In genomic region chr14:21995031-21995754, GRCm38 (mm10) we compare ENCODE assay signal across 9 mouse cellular contexts. TPM values are rescaled to one million over a fixed set of nuclear protein-coding genes. Genes with fewer than 3 reads are reported as not detected.
DNase-seq lines count a peak whose midpoint lies in the region; ATAC-seq and TF ChIP-seq lines count a peak whose summit lies in the region.
"Had no signal": no experiment of that assay in that cellular context is flagged by ENCODE, and none has a peak within 500 bp of the region (broad histone marks: within the 10 kb centered on the region; RNA-seq: fewer than 3 reads in every experiment).

No protein-coding gene starts in this region.

- H3K9ac ChIP-seq in embryonic facial prominence, embryonic 13.5 days = peak overlapping the region; percentile 69
- peak overlapping the region; percentile 57 for H3K9ac ChIP-seq in heart, embryonic 14.5 days (ENCODE audit: low read length)
- peak overlapping the region; percentile 84 for H3K9ac ChIP-seq in kidney, embryonic 16.5 days (replicated peaks; ENCODE audit: low read length)

- no peaks in the 10 kb centered on the region for H3K9me3 ChIP-seq in embryonic facial prominence, embryonic 13.5 days
- H3K9me3 ChIP-seq in heart, embryonic 14.5 days (ENCODE audit: control insufficient read depth, low read length) = no peaks in the 10 kb centered on the region
- H3K9me3 ChIP-seq in kidney, embryonic 16.5 days (ENCODE audit: low read length) = no peaks in the 10 kb centered on the region
- H3K9me3 ChIP-seq: G1E had no signal

- H3K36me3 ChIP-seq in embryonic facial prominence, embryonic 13.5 days = no peaks in the 10 kb centered on the region
- no peaks in the 10 kb centered on the region for H3K36me3 ChIP-seq in heart, embryonic 14.5 days (ENCODE audit: control insufficient read depth, insufficient read depth, low read length)
- no peaks in the 10 kb centered on the region for H3K36me3 ChIP-seq in kidney, embryonic 16.5 days (ENCODE audit: insufficient read depth, low read length)
- H3K36me3 ChIP-seq: G1E had no signal

- peaks cover 63% of the 10 kb centered on the region for H3K27me3 ChIP-seq in embryonic facial prominence, embryonic 13.5 days
- peaks cover 65% of the 10 kb centered on the region for H3K27me3 ChIP-seq in heart, embryonic 14.5 days (ENCODE audit: control insufficient read depth, insufficient read depth, low read length)
- H3K27me3 ChIP-seq in kidney, embryonic 16.5 days (ENCODE audit: insufficient read depth, low read length) = no peaks in the 10 kb centered on the region

- under 1% methylated on average over 36 of the region's 36 CpGs for WGBS in embryonic facial prominence, embryonic 13.5 days
- under 1% methylated on average over 36 of the region's 36 CpGs for WGBS in heart, embryonic 14.5 days
- WGBS in kidney, embryonic 16.5 days = under 1% methylated on average over 35 of the region's 36 CpGs

- TF ChIP-seq CTCF in left cerebral cortex, adult 2 months (IDR thresholded peaks at IDR 0.05) = no peak

- peak overlapping the region; percentile 33 for H3K4me3 ChIP-seq in left cerebral cortex, adult 2 months
- peak overlapping the region; percentile 52 for H3K4me3 ChIP-seq in embryonic facial prominence, embryonic 13.5 days
- H3K4me3 ChIP-seq in heart, embryonic 14.5 days (ENCODE audit: control insufficient read depth in 1 of 2, insufficient read depth in 1 of 2, low read depth in 1 of 2, low read length in 2 of 2) = peak overlapping the region; percentile 48 to 57
- peak overlapping the region; percentile 78 for H3K4me3 ChIP-seq in kidney, embryonic 16.5 days (ENCODE audit: low read length)

- DNase-seq in left cerebral cortex, adult 2 months (ENCODE audit: extremely low spot score in 1 of 2, low spot score in 2 of 2) = peak in 1 of 2 experiments; percentile 46
- DNase-seq in left cerebral cortex, postnatal 36 days (ENCODE audit: low spot score in 2 of 2) = no peak
- peak; percentile 86 for DNase-seq in lung, postnatal 14 days
- peak; percentile 58 for DNase-seq in ovary, postnatal 10 days (ENCODE audit: low spot score)
- DNase-seq in left cerebral cortex, postnatal 25 days (ENCODE audit: low spot score in 2 of 2) = no peak

- peak overlapping the region; percentile 77 for H3K4me2 ChIP-seq in embryonic facial prominence, embryonic 13.5 days
- peak overlapping the region; percentile 93 for H3K4me2 ChIP-seq in heart, embryonic 14.5 days (ENCODE audit: low read length)
- H3K4me2 ChIP-seq in kidney, embryonic 16.5 days (replicated peaks; ENCODE audit: low read depth, low read length) = peak overlapping the region; percentile 86

- H3K4me1 ChIP-seq in embryonic facial prominence, embryonic 13.5 days = peaks cover 38% of the 10 kb centered on the region
- H3K4me1 ChIP-seq in heart, embryonic 14.5 days (ENCODE audit: control insufficient read depth in 2 of 2, insufficient read depth in 2 of 2, low read length in 2 of 2) = peaks cover 6 to 27% of the 10 kb centered on the region in 2 experiments; a peak in 3 of 4 replicates
- peaks cover 33% of the 10 kb centered on the region for H3K4me1 ChIP-seq in kidney, embryonic 16.5 days (ENCODE audit: insufficient read depth, low read length)

- intact Hi-C loops in left cerebral cortex, adult 2 months (cut with DNase I) = no loop called here
- intact Hi-C loops in left cerebral cortex, postnatal 36 days (cut with DNase I) = no loop called here
- intact Hi-C loops in left cerebral cortex, postnatal 25 days (cut with DNase I) = no loop called here

- ATAC-seq in embryonic facial prominence, embryonic 13.5 days (ENCODE audit: insufficient number of reproducible peaks, insufficient read depth, low FRiP score, low TSS enrichment, low read depth) = peak; percentile 82
- peak; percentile 40; the same call in 1 of the 2 replicates for ATAC-seq in heart, embryonic 14.5 days (ENCODE audit: insufficient number of reproducible peaks, insufficient read depth, low FRiP score, low read depth)
- ATAC-seq in kidney, embryonic 16.5 days (ENCODE audit: low FRiP score, low TSS enrichment) = peak; percentile 86

- H3K27ac ChIP-seq in left cerebral cortex, adult 2 months = no peak overlapping the region
- peak overlapping the region; percentile 70 for H3K27ac ChIP-seq in embryonic facial prominence, embryonic 13.5 days
- no peak overlapping the region for H3K27ac ChIP-seq in heart, embryonic 14.5 days (replicated peaks in 1 of 2; ENCODE audit: control insufficient read depth in 1 of 2, insufficient read depth in 1 of 2, low read depth in 2 of 2, low read length in 2 of 2)
- peak overlapping the region; percentile 92 for H3K27ac ChIP-seq in kidney, embryonic 16.5 days (ENCODE audit: low read length)

RNA-seq across cellular contexts. Expression of gene Zfp503, which starts 5.8 kb away (rescaled TPM):
- 1 to 10 TPM; 2.2 to 3.3 TPM for total RNA-seq in left cerebral cortex, adult 2 months (2021)
- total RNA-seq in left cerebral cortex, postnatal 36 days (2021) = 1 to 10 TPM; 2.2 to 4.0 TPM
- polyA plus RNA-seq in embryonic facial prominence, embryonic 13.5 days (2015; fragmentation: Nextera tagmentation; extraction: Ambion mirVana) = 25.9 and 30.5 TPM in 2 replicates
- 0.67 and 1.6 TPM in 2 replicates for polyA plus RNA-seq in heart, embryonic 14.5 days (2014; fragmentation: Nextera tagmentation; extraction: Ambion mirVana)
- 24.6 and 27.5 TPM in 2 replicates for polyA plus RNA-seq in kidney, embryonic 16.5 days (2015; fragmentation: Nextera tagmentation; extraction: Ambion mirVana)
- 1 to 10 TPM; 2.2 to 4.8 TPM for total RNA-seq in left cerebral cortex, postnatal 25 days (2021)
- total RNA-seq: G1E had no signal

RNA-seq across cellular contexts. Expression of gene Lrmda, which starts 24.3 kb away (rescaled TPM):
- total RNA-seq in left cerebral cortex, adult 2 months (2021) = under 1 TPM; 0.87 to 0.97 TPM
- total RNA-seq in left cerebral cortex, postnatal 36 days (2021) = under 1 TPM in 1 of 2 experiments, not detected in 1; 0.81 TPM
- polyA plus RNA-seq in embryonic facial prominence, embryonic 13.5 days (2015; fragmentation: Nextera tagmentation; extraction: Ambion mirVana) = 0.52 and 1.2 TPM in 2 replicates
- 0.95 and 1.2 TPM in 2 replicates for polyA plus RNA-seq in heart, embryonic 14.5 days (2014; fragmentation: Nextera tagmentation; extraction: Ambion mirVana)
- polyA plus RNA-seq in kidney, embryonic 16.5 days (2015; fragmentation: Nextera tagmentation; extraction: Ambion mirVana) = 0.45 and 0.76 TPM in 2 replicates
- total RNA-seq in left cerebral cortex, postnatal 25 days (2021) = under 1 TPM; 0.48 to 0.76 TPM
- total RNA-seq: G1E had no signal
- polyA plus RNA-seq: G1E had no signal

Comparison
In these comparisons a context has a peak if more than half of its experiments do, and no peak if none do; other contexts are left out.
1. DNase-seq: peak in lung, postnatal 14 days (single experiment) and ovary, postnatal 10 days (single experiment); none in left cerebral cortex, postnatal 36 days (0 of 2) and left cerebral cortex, postnatal 25 days (0 of 2).
2. H3K27ac ChIP-seq: peak in embryonic facial prominence, embryonic 13.5 days (single experiment) and kidney, embryonic 16.5 days (single experiment); none in left cerebral cortex, adult 2 months (single experiment) and heart, embryonic 14.5 days (0 of 2).
3. Peak in every context shown above with its lines, with median percentiles within 50 percentile points of each other: H3K4me3 ChIP-seq, ATAC-seq, H3K4me2 ChIP-seq and H3K9ac ChIP-seq.